Mouse (Mus musculus): ENCODE data around the gene Nat10. TPM values are rescaled to one million over a fixed set of nuclear protein-coding genes. Genes with fewer than 3 reads are reported as not detected.

Nat10 gene
- polyA plus RNA-seq, 1 experiment from 2014 or later, result 13.2 TPM

- no peak overlapping the region for H3K4me2 ChIP-seq (ENCODE audit: low read length)
- TF ChIP-seq CTCF (IDR thresholded peaks at IDR 0.05; ENCODE audit: low read depth), result no peak
- 0 out of 2 replicates have a peak, but pooled peaks cover 8% of the 10 kb centered on the region for H3K4me1 ChIP-seq (replicated peaks; ENCODE audit: insufficient read depth, low read length)
- no peaks in the 10 kb centered on the region for H3K27me3 ChIP-seq (ENCODE audit: insufficient read depth, low read length)
- H3K36me3 ChIP-seq (ENCODE audit: insufficient read depth, low read length), result peaks cover 15% of the 10 kb centered on the region
- no peak overlapping the region for H3K4me3 ChIP-seq (replicated peaks; ENCODE audit: low read depth, low read length)
- no peak for ATAC-seq (replicated peaks; ENCODE audit: low FRiP score, low read depth)
- no peak overlapping the region for H3K9ac ChIP-seq (ENCODE audit: low read depth, low read length)
- H3K27ac ChIP-seq, result no peak overlapping the region
- no peak for DNase-seq (ENCODE audit: low spot score)
- 59% methylated on average over 1 of the region's 1 CpGs for WGBS
- H3K9me3 ChIP-seq (replicated peaks; ENCODE audit: low read length), result no peaks in the 10 kb centered on the region
Observed at GRCm38 (mm10) chr2:103762492-103762891, 1.4 kb upstream of the Nat10 start.

DNA sequence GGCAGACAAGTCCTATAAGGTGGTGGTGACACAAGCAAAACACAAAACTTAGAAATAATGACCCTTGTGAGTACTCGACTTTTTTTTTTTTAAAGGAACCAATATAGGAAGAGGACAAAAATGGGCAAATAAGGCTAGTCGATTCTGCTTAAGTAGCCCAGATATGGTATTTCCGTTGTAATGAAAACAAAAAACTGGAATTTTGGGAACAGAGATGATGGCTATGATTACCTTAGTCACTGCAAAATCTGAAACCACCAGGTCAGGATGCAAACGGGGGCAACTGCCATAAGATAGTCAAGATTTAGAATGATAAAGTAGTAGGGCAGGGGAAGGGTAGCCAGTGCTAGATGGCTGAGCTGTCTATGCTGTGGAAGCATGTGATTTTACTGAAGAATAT is 923 bp upstream of the Nat10 start:
- Histone ChIP-seq H3K4me3 (replicated peaks; ENCODE audit: low read depth, low read length) (peak overlapping the region; percentile 70; the same call in 1 of the 2 replicates), H3K9ac (ENCODE audit: low read depth, low read length) (no peak overlapping the region), H3K4me2 (ENCODE audit: low read length) (peak overlapping the region; percentile 93), H3K27me3 (ENCODE audit: insufficient read depth, low read length) (no peaks in the 10 kb centered on the region), H3K4me1 (replicated peaks; ENCODE audit: insufficient read depth, low read length) (0 out of 2 replicates have a peak, but pooled peaks cover 8% of the 10 kb centered on the region), H3K9me3 (replicated peaks; ENCODE audit: low read length) (no peaks in the 10 kb centered on the region), H3K36me3 (ENCODE audit: insufficient read depth, low read length) (peaks cover 14% of the 10 kb centered on the region), H3K27ac (no peak overlapping the region)
- ATAC-seq (replicated peaks; ENCODE audit: low FRiP score, low read depth) (no peak), DNase-seq (ENCODE audit: low spot score) (no peak)
- no peak for TF ChIP-seq CTCF (IDR thresholded peaks at IDR 0.05; ENCODE audit: low read depth)
- WGBS, result 34% methylated on average over 4 of the region's 4 CpGs

DNA sequence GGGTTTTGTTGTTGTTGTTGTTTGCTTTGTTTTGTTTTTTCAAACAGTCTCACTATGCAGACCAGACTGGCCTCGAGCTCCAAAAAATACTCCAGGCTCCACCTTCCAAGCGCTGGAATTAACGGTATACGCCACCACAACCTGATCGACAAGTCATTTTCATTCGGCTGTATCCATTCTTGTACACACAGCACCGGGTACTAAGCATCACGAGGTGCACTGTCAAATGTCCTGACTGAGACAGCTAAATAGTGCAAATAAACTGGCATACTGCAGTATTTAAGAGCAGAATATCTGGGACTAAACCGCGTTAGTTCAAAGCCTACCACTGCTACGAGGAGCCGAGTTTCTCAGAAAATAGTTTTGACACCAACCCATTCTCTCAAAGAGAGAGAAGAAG is 649 bp downstream of the Nat10 start:
- H3K36me3 ChIP-seq (ENCODE audit: insufficient read depth, low read length), result no peaks in the 10 kb centered on the region
- peak overlapping the region; percentile 70 for H3K4me3 ChIP-seq (replicated peaks; ENCODE audit: low read depth, low read length)
- H3K27me3 ChIP-seq (ENCODE audit: insufficient read depth, low read length), result no peaks in the 10 kb centered on the region
- 1% methylated on average over 12 of the region's 12 CpGs for WGBS
- peak overlapping the region; percentile 72 for H3K9ac ChIP-seq (ENCODE audit: low read depth, low read length)
- no peaks in the 10 kb centered on the region for H3K9me3 ChIP-seq (replicated peaks; ENCODE audit: low read length)
- TF ChIP-seq CTCF (IDR thresholded peaks at IDR 0.05; ENCODE audit: low read depth), result no peak
- ATAC-seq (replicated peaks; ENCODE audit: low FRiP score, low read depth) (peak; percentile 34), DNase-seq (ENCODE audit: low spot score) (peak; percentile 30)
- peak overlapping the region; percentile 74 for H3K27ac ChIP-seq
- H3K4me2 ChIP-seq (ENCODE audit: low read length), result peak overlapping the region; percentile 93
- H3K4me1 ChIP-seq (replicated peaks; ENCODE audit: insufficient read depth, low read length), result 0 out of 2 replicates have a peak, but pooled peaks cover 8% of the 10 kb centered on the region

DNA sequence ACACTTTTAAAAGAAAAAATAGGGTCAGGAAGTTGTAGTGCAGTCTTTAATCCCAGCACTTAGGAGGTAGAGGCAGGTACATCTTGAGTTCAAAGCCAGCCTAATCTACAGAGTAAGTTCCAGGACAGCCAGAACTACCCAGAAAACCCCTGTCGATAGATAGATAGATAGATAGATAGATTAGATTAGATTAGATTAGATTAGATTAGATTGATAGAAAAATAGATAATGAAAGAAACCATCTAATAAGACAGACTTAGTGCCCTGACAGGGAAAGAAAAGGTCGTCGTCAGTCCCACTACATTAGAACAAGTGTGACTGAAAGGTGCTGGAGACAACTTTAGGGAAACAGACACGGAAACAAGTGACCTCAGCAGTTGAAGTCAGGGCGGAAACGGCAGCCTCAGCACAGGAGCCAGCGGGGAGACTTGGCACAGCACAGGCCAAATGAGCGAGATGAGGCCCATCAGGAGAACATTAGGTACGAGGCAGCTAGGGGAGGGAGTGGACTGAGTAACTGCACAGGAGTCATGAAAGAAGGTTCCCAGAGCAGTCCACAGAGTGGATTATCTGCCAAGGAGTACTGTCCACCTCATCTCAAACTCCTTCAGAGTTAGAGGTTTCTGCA is 5.5 kb downstream of the Nat10 start:
- no peak for TF ChIP-seq CTCF (IDR thresholded peaks at IDR 0.05; ENCODE audit: low read depth)
- Histone ChIP-seq H3K4me2 (ENCODE audit: low read length) (no peak overlapping the region), H3K27ac (no peak overlapping the region), H3K27me3 (ENCODE audit: insufficient read depth, low read length) (no peaks in the 10 kb centered on the region), H3K4me3 (replicated peaks; ENCODE audit: low read depth, low read length) (no peak overlapping the region), H3K9me3 (replicated peaks; ENCODE audit: low read length) (no peaks in the 10 kb centered on the region), H3K4me1 (replicated peaks; ENCODE audit: insufficient read depth, low read length) (no peaks in the 10 kb centered on the region), H3K9ac (ENCODE audit: low read depth, low read length) (no peak overlapping the region), H3K36me3 (ENCODE audit: insufficient read depth, low read length) (peaks cover 9% of the 10 kb centered on the region)
- no peak for ATAC-seq (replicated peaks; ENCODE audit: low FRiP score, low read depth)
- DNase-seq (ENCODE audit: low spot score), result no peak
- 87% methylated on average over 9 of the region's 9 CpGs for WGBS

GRCm38 (mm10) chr2:103754614-103755013 is 6.5 kb downstream of the Nat10 start:
- no peak for DNase-seq (ENCODE audit: low spot score)
- Histone ChIP-seq H3K9me3 (replicated peaks; ENCODE audit: low read length) (no peaks in the 10 kb centered on the region), H3K27me3 (ENCODE audit: insufficient read depth, low read length) (no peaks in the 10 kb centered on the region), H3K36me3 (ENCODE audit: insufficient read depth, low read length) (peaks cover 14% of the 10 kb centered on the region), H3K27ac (no peak overlapping the region), H3K4me2 (ENCODE audit: low read length) (no peak overlapping the region), H3K4me1 (replicated peaks; ENCODE audit: insufficient read depth, low read length) (no peaks in the 10 kb centered on the region), H3K4me3 (replicated peaks; ENCODE audit: low read depth, low read length) (no peak overlapping the region), H3K9ac (ENCODE audit: low read depth, low read length) (no peak overlapping the region)
- TF ChIP-seq CTCF (IDR thresholded peaks at IDR 0.05; ENCODE audit: low read depth), result no peak
- WGBS, result 81% methylated on average over 3 of the region's 3 CpGs
- no peak for ATAC-seq (replicated peaks; ENCODE audit: low FRiP score, low read depth)

DNA sequence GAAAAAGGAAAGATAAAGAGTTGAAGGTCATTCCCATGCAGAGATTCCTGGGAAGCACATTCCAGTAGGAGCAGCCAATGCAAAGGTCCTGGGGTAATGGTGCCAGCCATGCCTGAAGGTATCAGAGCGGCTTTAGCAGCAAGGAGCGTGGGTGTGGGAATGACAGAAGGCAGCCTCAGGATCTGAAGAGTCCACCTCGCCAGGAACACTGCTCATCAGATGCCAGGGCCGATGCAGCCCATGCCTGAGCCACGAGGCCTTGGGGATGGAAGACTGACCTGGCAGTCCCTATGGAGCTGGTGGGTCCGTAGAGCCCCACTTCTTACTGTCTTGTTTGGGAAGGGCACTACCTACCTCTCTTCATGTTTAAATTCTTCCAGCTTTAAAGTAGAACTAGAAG is 9.3 kb downstream of the Nat10 start:
- no peak for DNase-seq (ENCODE audit: low spot score)
- WGBS, result 97% methylated on average over 6 of the region's 6 CpGs
- H3K4me1 ChIP-seq (replicated peaks; ENCODE audit: insufficient read depth, low read length), result no peaks in the 10 kb centered on the region
- no peak for TF ChIP-seq CTCF (IDR thresholded peaks at IDR 0.05; ENCODE audit: low read depth)
- H3K4me2 ChIP-seq (ENCODE audit: low read length), result no peak overlapping the region
- H3K4me3 ChIP-seq (replicated peaks; ENCODE audit: low read depth, low read length), result no peak overlapping the region
- no peaks in the 10 kb centered on the region for H3K27me3 ChIP-seq (ENCODE audit: insufficient read depth, low read length)
- no peak for ATAC-seq (replicated peaks; ENCODE audit: low FRiP score, low read depth)
- no peaks in the 10 kb centered on the region for H3K9me3 ChIP-seq (replicated peaks; ENCODE audit: low read length)
- H3K9ac ChIP-seq (ENCODE audit: low read depth, low read length), result no peak overlapping the region
- peaks cover 25% of the 10 kb centered on the region for H3K36me3 ChIP-seq (ENCODE audit: insufficient read depth, low read length)
- H3K27ac ChIP-seq, result no peak overlapping the region

GRCm38 (mm10) chr2:103749091-103749490 is 12.0 kb downstream of the Nat10 start:
- WGBS, result 58% methylated on average over 3 of the region's 3 CpGs
- Histone ChIP-seq H3K27ac (no peak overlapping the region), H3K4me1 (replicated peaks; ENCODE audit: insufficient read depth, low read length) (no peaks in the 10 kb centered on the region), H3K27me3 (ENCODE audit: insufficient read depth, low read length) (no peaks in the 10 kb centered on the region), H3K9ac (ENCODE audit: low read depth, low read length) (no peak overlapping the region), H3K4me2 (ENCODE audit: low read length) (no peak overlapping the region), H3K4me3 (replicated peaks; ENCODE audit: low read depth, low read length) (no peak overlapping the region), H3K9me3 (replicated peaks; ENCODE audit: low read length) (no peaks in the 10 kb centered on the region), H3K36me3 (ENCODE audit: insufficient read depth, low read length) (peaks cover 25% of the 10 kb centered on the region)
- DNase-seq (ENCODE audit: low spot score) (no peak), ATAC-seq (replicated peaks; ENCODE audit: low FRiP score, low read depth) (no peak)
- no peak for TF ChIP-seq CTCF (IDR thresholded peaks at IDR 0.05; ENCODE audit: low read depth)
